Comparison of ENCODE assay signal across 1 mouse cellular context in the genomic region with DNA sequence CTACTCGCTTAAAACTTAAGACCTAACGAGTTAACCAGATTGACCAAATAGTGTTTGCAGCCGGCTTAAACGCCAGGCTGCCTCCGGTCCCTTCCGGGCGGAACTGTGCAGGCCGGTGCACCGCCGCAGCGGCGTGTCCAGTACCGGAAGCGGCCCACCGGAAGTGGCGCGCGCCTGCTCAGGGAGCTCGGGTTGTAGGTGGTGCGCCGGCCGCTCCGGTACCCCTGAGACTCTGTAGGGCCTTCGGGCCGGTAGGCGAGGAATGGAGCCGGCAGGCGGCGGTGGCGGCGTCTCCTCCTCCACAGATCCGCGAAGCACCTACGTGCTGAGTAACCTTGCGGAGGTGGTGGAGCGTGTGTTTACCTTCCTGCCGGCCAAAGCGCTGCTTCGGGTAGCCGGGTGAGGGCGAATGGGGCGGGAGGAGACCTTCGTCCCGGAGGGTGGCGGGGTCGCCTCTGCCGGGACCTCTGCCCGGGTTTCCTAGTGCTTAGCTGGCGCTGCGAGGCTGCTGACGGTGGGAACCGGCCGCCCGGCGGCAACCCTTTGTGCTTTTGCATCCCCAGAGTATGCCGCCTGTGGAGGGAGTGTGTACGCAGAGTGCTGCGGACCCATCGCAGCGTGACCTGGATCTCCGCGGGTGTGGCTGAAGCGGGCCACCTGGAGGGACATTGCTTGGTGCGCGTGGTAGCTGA.
TF ChIP-seq lines count a peak whose summit lies in the region.

Fbxo22 (plus strand) TSS at position 136 of the 692 bp plus-strand sequence.

TF ChIP-seq in CH12.LX, 34 proteins besides CTCF, POLR2A, EP300 and RAD21 (continued from another document):
- TF ChIP-seq MXI1 (IDR thresholded peaks at IDR 0.05; ENCODE audit: low read depth, low read length) (peak; percentile 79), RCOR1 (conservative IDR thresholded peaks at IDR 0.05; ENCODE audit: low read depth, low read length) (0 out of 2 replicates have a peak, but pooled peaks have one; percentile 25), UBTF (IDR thresholded peaks at IDR 0.05; ENCODE audit: low read depth, low read length) (peak; percentile 95), KAT2A (IDR thresholded peaks at IDR 0.05; ENCODE audit: insufficient replicate concordance, low read length) (0 out of 2 replicates have a peak, but pooled peaks have one; percentile 6), MAZ (IDR thresholded peaks at IDR 0.05; ENCODE audit: low read depth, low read length) (no peak; the same call in 1 of the 2 replicates), ZMIZ1 (IDR thresholded peaks at IDR 0.05; ENCODE audit: low read depth, low read length) (no peak; the same call in 1 of the 2 replicates), ELF1 (IDR thresholded peaks at IDR 0.05; ENCODE audit: low read depth, low read length) (peak; percentile 96), TCF12 (IDR thresholded peaks at IDR 0.05; ENCODE audit: low read depth, low read length) (peak; percentile 90), TBP (conservative IDR thresholded peaks at IDR 0.05; ENCODE audit: low read depth, low read length) (peak; percentile 85), NRF1 (IDR thresholded peaks at IDR 0.05; ENCODE audit: low read depth, low read length) (peak; percentile 78), MEF2A (IDR thresholded peaks at IDR 0.05; ENCODE audit: borderline replicate concordance, low read depth, low read length) (peak; percentile 56; the same call in 1 of the 2 replicates), ZC3H11A (IDR thresholded peaks at IDR 0.05; ENCODE audit: low read depth, low read length) (no peak), SIN3A (IDR thresholded peaks at IDR 0.05; ENCODE audit: low read length) (peak; percentile 73; the same call in 1 of the 2 replicates)
